Mouse (Mus musculus) erythroblast, embryonic 14.5 days (primary cell): ENCODE measurements around the gene Cdkn1c. TPM values are rescaled to one million over a fixed set of nuclear protein-coding genes. Genes with fewer than 3 reads are reported as not detected.

Experiments used
- H3K27me3 ChIP-seq: 2 replicates; pipeline ENCODE4 v1.6.1; 2012; ENCODE audit warnings: inconsistent platforms; ENCODE audit not compliant: control insufficient read depth
- H3K36me3 ChIP-seq: 2 replicates; pipeline ENCODE4 v1.6.1; 2012; ENCODE audit warnings: mild to moderate bottlenecking, inconsistent platforms; ENCODE audit not compliant: control insufficient read depth
- H3K4me1 ChIP-seq: 2 replicates; pipeline ENCODE4 v1.6.1; 2012; ENCODE audit warnings: inconsistent platforms; ENCODE audit not compliant: control insufficient read depth
- H3K4me3 ChIP-seq: replicated peaks from 2 replicates; pipeline ENCODE3; 2012; ENCODE audit warnings: moderate library complexity, mild to moderate bottlenecking, inconsistent platforms
- H3K9me3 ChIP-seq: 2 replicates; pipeline ENCODE4 v1.6.1; 2012; ENCODE audit warnings: low read length, inconsistent platforms, mixed read lengths; ENCODE audit not compliant: control insufficient read depth
- GATA1 ChIP-seq: IDR thresholded peaks from 2 replicates; pipeline ENCODE4 v1.6.1; 2012; ENCODE audit warnings: low read length, inconsistent platforms, mixed read lengths
- TAL1 ChIP-seq: IDR thresholded peaks from 3 replicates; pipeline ENCODE4 v1.6.1; 2012; ENCODE audit warnings: low read length, inconsistent platforms, mixed read lengths
- polyA plus RNA-seq: library from polyadenylated mRNA; stranded (reverse); fragments of >175 nt; gene quantifications from 2 replicates; pipeline ENCODE4 v1.2.3, GENCODE M21; 2012

Cdkn1c gene
- polyA plus RNA-seq, 1 experiment = 0.92 TPM

DNA sequence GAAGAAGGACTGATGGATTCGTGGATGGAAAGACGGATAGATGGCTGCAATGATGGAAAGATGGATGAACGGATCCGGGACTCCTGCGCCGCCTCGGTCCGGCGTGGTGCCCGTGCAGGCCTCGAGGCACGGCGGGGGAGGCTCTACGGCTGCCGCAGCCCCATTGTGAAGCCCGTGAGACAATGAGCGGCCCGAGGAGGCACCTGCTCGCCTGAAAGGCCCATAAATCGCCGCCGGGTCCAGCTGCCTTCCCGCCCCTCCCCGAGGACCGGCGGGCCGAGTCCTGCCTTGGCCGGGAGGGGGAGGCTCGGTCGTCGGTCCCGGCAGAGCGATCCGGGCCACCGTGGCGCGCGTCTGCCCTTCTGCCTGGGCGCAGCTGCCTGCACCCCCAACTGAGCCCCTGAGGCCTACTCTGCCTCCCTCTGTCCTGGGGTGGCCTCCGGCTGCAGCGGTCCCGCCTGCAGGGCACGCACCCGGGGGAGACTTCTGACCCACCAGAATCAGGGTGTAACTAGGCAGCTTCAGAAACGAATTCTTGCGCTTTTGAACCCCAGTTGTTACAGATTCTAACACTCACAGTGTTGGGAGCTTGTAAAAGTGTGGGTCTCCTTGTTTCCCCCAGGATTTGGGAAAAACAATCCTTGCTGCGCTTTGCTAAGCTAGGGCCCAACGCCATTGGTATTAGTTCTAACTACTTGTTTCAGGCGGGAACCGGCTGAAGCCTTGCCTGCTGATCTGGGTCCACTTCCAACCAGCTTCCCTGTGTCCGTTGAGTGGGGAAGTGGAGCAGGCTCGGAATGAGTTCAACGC is 15.0 kb downstream of the Cdkn1c start:
- no peaks in the 10 kb centered on the region for H3K9me3 ChIP-seq
- peaks cover 59% of the 10 kb centered on the region for H3K27me3 ChIP-seq
- no peaks in the 10 kb centered on the region for H3K4me1 ChIP-seq
- H3K36me3 ChIP-seq = no peaks in the 10 kb centered on the region
- no peak for TF ChIP-seq GATA1
- no peak for TF ChIP-seq TAL1
- H3K4me3 ChIP-seq = no peak overlapping the region

DNA sequence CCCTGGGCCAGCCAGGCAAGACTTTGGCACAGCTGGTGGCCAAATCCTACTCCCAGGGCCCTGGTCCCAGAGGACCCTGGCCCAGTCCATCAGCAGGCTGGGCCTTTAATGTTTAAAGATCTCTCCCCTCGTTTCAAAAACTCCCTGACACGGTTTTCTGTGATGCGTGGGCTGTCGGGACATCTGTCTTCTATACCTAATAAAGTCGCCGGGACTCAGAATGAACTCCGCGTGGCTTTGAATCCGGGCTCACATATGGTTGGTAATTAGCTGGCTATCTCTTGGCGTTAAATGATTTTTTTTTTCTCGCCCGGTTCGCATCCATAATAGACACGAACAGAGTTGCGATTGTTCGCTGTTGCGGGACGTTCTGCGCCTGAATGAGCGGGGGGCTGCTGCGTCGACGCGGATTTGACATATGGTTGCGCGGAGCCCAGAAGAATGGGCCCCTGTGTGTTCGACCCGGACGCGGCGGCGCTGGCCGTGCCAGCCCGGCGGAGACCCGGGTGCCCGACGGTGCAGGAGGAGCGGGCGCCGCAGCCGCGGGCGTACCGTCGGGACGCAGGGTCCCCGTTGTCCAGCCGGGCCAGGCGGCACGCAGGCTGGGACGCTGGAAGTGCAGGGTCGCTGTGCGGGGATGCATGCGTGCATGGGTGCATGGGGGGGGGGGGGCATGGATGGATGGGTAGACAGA is 15.7 kb downstream of the Cdkn1c start:
- peaks cover 61% of the 10 kb centered on the region for H3K27me3 ChIP-seq
- TF ChIP-seq GATA1 (no peak), TAL1 (no peak)
- H3K4me3 ChIP-seq = no peak overlapping the region

DNA sequence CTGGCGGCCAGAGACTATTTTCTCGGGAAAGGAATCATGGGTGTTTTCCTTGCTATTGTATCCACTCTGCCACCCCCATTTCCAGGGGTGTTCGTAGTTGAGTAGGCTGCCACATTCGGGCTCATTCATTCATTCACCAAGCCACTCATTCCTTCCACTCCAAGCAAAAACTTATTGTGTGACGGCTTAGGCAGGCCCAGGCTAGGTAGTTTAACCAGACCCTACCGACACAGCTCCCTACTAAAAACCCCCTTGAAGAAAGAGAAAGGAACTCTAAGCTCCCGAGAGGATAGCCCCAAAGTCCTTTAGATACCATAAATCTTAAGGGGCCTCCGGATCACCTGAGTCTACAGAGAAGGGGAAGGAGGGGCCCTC is 16.3 kb downstream of the Cdkn1c start:
- Histone ChIP-seq H3K27me3 (peaks cover 63% of the 10 kb centered on the region), H3K4me1 (no peaks in the 10 kb centered on the region), H3K36me3 (no peaks in the 10 kb centered on the region), H3K9me3 (no peaks in the 10 kb centered on the region), H3K4me3 (no peak overlapping the region)
- TF ChIP-seq TAL1 = no peak
- no peak for TF ChIP-seq GATA1

More for the DNA sequence above, 15.7 kb downstream of the Cdkn1c start:
- no peaks in the 10 kb centered on the region for H3K9me3 ChIP-seq
- no peaks in the 10 kb centered on the region for H3K4me1 ChIP-seq
- H3K36me3 ChIP-seq = no peaks in the 10 kb centered on the region

DNA sequence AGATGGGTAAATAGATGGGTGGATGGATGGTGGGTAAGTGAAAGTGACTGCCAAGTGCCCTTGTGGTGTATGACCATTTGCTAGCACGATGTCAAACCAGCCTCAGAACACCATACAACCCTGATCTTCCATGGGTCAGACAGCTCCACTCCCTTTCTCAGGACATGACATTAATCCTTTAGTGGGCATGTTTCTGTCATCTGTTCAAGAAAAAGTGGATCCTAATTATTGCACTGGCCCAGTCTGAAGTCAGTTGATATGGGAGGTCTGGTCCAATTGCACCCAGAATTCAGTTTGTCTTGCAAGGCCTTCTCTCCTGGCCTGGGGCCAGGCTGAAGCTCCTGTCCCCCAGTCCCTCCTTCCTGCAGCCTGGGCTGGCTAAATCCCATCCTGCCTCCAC is 21.9 kb downstream of the Cdkn1c start:
- Histone ChIP-seq H3K4me1 (no peaks in the 10 kb centered on the region), H3K27me3 (peaks cover 55% of the 10 kb centered on the region), H3K36me3 (no peaks in the 10 kb centered on the region), H3K9me3 (no peaks in the 10 kb centered on the region), H3K4me3 (no peak overlapping the region)
- TF ChIP-seq GATA1 (no peak), TAL1 (no peak)

DNA sequence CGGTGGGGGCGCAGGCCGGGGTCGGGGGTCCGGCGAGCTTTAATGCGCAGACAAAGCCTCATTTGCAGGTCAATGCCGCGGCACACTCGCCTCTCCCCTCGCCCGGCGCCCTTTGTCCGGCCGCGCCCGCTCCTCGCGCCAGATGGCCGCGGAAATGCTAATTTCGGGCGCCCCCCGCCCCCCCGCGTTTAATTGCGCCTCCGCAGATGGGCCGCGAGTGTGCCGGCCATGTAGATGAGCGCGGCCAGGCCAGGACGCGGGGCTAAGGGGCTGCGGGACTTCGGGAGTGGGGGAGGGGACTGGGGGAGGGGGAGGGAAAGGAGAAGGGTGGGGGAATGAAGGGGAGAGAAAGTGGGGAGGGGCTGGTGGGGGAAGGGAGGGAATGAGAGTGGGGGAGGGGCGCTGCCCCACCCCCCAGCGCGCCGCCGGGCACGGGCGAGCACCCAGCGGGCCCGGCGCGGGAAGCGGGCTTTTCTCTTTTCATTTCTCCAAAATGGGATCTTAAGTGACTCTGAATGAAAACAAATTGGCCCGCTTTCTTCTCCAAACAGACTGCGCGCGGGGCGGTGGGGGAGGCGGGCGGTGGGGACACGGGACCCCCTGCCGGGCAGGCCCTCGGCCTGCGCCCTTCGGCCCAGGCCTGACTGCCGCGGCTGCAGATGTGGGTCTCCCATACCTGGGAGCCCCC is 22.8 kb downstream of the Cdkn1c start:
- H3K4me3 ChIP-seq = no peak overlapping the region
- TF ChIP-seq GATA1 (no peak), TAL1 (no peak)
- no peaks in the 10 kb centered on the region for H3K4me1 ChIP-seq
- no peaks in the 10 kb centered on the region for H3K36me3 ChIP-seq
- peaks cover 46% of the 10 kb centered on the region for H3K27me3 ChIP-seq
- H3K9me3 ChIP-seq = no peaks in the 10 kb centered on the region

DNA sequence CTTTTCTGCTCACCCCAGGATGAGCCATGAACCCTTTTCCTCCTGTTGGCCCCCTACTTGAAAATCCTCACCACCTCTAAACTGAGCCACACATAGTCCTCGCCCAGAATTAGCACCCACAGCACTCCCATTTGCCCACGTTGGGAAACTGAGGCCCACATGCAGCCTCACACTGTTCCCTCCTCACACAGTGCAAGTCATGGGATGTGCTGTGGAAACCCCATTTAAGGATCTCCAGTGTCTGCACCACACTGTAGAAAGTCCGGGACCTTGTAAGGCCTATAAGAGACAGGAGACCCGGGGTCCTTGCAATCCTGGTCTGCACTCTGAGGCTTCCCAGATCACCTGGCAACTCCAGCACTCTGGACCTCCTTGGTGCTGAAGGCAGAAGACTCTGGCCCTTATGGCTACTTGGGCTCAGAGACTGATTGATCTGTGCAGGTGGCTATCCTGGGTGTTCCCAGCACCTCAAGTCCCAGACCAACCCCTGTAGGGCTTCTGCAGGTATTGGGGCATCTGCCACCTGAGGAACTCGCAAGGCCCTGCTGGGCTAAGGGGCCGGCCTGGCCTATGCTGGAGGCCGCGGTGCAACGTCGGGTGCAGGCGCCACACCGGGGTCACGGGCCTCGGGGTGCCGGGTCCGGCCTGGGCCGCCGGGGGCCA is 23.5 kb downstream of the Cdkn1c start:
- no peak for TF ChIP-seq GATA1
- TF ChIP-seq TAL1 = no peak
- no peak overlapping the region for H3K4me3 ChIP-seq

DNA sequence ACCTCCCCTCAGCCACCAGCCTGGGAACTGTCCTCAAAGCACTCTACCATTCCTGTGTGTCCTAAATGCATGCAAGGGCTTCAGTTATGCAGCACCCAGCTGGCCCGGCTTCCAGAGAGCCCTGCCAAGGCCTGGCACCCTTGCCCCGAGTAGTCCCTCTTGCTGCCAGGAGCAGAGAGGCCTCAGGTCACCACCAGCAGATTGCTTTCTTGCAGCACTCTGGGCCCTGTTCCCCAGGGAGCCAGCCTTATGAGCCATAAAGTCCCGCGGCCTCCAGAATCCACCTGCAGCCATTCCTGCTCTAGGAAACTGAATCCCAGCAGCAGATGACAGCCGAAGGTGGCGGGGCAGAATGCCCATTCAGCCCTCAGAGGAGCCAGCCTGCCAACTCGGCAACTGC is 27.5 kb downstream of the Cdkn1c start:
- no peaks in the 10 kb centered on the region for H3K4me1 ChIP-seq
- no peaks in the 10 kb centered on the region for H3K9me3 ChIP-seq
- TF ChIP-seq GATA1 (no peak), TAL1 (no peak)
- H3K4me3 ChIP-seq = no peak overlapping the region
- no peaks in the 10 kb centered on the region for H3K36me3 ChIP-seq
- H3K27me3 ChIP-seq = peaks cover 20% of the 10 kb centered on the region

More for the DNA sequence above, 23.5 kb downstream of the Cdkn1c start:
- Histone ChIP-seq H3K27me3 (peaks cover 39% of the 10 kb centered on the region), H3K36me3 (no peaks in the 10 kb centered on the region), H3K4me1 (no peaks in the 10 kb centered on the region), H3K9me3 (no peaks in the 10 kb centered on the region)

DNA sequence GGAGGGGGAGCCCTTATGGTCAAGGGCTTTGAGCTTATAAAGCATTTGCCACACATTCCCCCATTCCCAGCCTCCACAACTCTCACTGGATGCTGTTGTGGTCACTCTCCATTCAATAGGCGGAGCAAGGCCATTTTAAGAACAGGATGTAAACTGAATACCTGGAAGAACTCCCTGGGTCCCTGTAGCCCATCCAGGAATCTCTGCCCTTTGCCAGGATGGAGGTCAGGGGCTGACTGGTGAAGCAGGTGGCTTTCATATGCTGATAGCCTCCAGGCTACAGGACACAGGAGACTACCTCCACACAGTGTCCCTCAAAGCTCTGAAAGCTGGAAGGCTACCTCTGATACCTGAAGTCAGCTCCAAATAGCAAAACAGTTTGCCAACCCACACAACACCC is 28.2 kb downstream of the Cdkn1c start:
- TF ChIP-seq GATA1 = no peak
- no peak for TF ChIP-seq TAL1
- no peaks in the 10 kb centered on the region for H3K36me3 ChIP-seq
- no peaks in the 10 kb centered on the region for H3K4me1 ChIP-seq
- no peak overlapping the region for H3K4me3 ChIP-seq
- no peaks in the 10 kb centered on the region for H3K9me3 ChIP-seq
- H3K27me3 ChIP-seq = peaks cover 13% of the 10 kb centered on the region
